Mouse (Mus musculus) right cerebral cortex, postnatal 10 days (tissue): ENCODE data around the gene Csnk2b.
A peak's percentile ranks its signal among the peaks of the same experiment; 100 is the strongest.

Experiments used
- DNase-seq, 2 experiments: peaks; one replicate each; pipeline ENCODE4 v3.0.0; 2021; ENCODE audit warnings: low spot score in 2 of 2

Csnk2b gene

DNA sequence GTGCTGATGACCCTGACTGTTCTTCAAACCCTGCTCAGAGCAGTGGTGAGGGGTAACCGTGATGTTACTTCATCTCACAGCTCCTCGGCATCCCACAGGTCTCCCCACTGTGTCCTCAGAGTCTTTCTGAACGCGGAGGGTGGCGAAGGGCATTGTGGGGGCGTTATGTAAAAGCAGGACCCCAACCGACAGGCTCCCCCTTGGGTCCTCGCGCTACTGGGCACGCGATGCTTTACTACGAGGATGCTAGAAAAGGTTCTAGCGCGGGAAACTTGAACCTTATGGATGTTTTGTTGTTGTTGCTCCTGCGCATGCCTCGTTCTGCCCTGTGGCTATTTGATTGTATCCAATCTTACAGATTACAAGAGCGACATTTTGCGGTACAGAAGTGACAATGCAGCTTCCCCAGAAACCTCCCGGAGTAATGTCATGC is at the start of gene Csnk2b:
Csnk2b (minus strand) TSS at position 183 of the 433 bp plus-strand sequence.
- peak; percentile 79 to 85 for DNase-seq

DNA sequence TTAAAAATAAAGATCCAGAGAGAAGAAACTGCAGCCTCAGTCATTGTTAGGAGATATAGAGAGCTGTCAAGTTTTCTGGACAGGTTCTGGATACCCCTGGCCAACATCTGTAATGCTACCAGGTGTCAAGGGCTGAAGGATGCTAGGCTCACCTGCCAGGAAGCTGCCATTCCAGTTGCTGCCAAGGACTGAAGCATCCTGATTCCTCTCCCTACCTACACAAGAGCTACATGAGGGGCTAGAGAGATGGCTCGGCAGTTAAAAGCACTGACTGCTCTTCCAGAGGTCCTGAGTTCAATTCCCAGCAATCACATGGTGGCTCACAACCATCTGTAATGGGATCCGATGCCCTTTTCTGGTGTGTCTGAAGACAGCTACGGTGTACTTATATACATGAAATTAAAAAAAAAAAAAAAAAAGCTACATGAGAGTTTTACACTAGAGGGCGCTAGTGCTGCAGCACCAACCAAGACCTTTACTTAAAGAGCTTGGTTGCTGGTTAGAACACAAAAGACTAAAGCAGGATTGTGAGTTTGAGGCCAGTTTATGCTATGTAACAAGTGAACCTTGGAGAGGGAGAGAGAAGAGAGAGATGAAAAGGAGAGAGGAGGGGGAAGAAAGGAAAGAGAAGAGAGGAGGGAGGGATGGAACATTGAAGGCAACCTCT is 46.8 kb upstream of the Csnk2b start:
- no peak for DNase-seq

DNA sequence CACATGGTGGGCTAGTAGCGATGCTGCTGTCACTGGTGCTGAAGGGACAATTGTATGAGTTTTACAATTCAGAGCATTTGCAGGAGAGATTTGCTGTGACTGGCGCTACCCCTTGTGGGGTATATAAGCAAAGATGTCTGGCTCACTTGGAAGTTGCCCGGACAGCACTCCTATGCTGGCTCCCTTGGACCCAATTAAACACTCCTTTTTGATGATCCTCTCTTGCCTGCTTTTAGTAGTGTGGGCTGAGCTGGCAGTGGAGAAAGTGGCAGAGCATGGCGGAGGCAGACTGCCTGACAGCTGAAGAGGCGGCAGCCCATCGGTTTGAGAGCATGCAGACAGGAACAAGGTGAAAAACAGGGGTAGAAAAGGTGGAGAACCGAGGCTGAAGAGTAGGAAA is 45.9 kb upstream of the Csnk2b start:
- DNase-seq = no peak

DNA sequence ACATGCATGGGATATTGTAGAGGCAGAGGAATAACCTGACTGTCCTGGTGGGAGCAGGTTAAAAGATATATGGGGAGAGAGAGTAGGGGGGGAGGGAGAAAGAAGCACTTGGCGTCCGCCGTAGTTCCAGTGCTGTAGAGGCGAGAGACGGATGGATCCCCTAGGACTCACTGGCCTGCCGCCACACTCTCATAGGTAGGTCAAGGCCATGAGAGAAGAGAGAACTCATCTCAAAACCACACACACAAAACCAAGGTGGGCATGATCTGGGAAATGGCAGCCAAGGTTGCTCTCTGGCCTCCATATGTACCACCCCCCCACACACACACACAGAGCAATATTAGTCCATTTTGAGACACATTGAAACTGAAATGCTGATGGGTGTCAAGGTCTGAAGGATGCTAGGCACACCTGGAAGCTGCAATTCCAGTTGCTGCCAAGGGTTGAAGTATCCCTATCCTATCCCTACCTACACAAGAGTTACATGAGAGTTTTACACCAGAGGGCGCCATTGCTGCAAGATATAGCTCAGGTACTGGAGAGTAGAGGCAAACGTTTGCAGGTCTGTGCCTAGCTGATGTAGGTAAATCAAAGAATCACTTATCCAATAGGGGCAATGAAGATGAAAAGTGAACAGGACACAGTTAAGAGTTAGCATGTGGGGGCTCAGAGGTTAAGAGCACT is 44.6 kb upstream of the Csnk2b start:
- DNase-seq = peak; percentile 77 to 82

DNA sequence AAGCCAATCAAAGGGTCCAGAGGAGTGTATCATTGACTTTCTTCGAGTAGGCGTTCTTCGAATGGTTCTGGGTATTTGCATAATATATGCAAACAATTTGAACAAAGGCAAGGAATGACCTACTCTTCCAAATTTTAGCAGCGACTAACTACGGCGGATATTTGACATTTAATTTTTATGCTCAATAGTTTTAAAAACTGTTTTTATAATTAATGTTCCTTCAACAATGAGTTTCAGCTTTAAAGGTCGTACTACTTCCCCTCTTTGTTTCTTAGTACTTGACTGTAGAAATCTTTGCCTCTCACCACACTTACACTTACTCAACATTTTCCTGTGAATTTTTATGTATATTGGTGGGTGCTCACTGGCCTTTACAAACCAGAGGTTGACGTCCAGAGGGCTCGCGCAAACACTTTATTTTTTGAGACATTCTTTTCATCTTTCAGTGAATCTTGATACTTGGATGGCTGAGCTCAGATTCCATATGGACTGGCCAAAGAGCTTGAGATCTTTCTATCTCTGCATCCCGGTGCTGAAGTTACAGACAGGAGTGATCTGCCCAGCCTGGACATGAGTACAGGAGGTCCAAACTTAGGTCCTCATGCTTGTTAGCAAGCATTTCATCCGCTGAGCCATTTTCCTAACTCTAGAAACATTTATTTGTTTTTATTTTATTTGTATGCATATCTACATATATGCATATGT is 43.8 kb upstream of the Csnk2b start:
- no peak for DNase-seq

DNA sequence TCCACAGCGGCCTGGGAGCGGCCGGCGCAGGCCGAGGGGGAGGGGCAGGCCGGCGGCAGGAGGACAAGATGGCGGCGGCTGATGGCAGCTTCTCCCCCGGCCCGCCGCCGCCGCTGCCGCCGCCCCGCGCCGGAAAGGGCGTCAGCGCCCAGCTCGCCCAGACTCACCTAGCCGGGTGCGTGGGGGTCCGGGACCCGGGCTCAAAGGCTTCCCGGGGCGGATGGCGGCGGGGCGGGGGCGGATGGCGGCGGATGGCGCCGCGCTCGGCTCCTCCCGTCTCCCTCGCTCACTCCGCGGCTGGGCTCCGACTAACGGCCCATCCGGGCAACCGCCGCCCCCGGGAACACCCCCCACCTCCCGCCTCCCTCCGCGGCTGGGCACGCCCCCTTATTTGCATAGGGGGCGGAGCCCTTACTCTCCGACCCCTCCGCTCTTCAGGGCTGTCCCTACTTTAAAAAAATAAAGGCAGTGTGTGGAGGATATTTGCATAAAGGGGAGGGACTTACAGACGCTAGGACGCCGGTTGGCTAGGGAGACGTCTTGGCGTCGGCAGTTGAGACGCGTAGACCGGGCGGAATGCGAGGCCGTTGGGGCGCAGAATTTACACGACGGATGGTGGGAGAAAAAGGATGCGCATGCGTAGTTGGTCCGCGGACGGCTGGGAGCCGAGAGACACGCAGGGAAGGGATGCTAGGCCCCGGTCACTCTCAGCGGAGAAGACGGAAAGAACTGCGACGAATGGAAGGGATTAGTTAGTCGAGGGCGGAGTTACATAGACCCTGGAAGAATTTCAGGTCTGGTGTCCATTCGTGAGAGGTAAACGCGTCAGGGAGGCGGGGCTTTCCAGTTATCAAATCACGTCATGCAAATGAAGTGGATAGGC is 43.0 kb upstream of the Csnk2b start, which contains the start of gene Prrc2a:
Prrc2a (minus strand) TSS at position 330 of the 883 bp plus-strand sequence.
- peak; percentile 99 for DNase-seq

DNA sequence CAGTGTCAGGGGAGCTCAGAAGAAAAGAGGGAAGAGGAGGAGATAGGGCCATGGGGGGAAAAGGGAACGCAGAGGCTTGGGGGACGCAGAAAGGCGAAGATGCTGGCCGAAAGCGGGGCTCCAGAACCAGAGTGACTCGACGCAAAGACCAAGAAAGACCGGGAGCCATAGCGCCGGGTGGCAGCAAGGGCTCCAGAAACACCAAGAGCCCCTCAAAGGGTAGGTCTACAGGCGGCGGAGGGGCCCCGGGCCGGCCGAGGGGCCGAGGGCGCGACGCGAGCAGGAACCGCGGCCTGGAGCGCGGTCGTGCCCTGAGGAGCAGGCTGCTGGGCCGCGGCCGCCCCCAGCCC is 42.3 kb upstream of the Csnk2b start:
- DNase-seq = peak in 1 of 2 experiments; percentile 59

DNA sequence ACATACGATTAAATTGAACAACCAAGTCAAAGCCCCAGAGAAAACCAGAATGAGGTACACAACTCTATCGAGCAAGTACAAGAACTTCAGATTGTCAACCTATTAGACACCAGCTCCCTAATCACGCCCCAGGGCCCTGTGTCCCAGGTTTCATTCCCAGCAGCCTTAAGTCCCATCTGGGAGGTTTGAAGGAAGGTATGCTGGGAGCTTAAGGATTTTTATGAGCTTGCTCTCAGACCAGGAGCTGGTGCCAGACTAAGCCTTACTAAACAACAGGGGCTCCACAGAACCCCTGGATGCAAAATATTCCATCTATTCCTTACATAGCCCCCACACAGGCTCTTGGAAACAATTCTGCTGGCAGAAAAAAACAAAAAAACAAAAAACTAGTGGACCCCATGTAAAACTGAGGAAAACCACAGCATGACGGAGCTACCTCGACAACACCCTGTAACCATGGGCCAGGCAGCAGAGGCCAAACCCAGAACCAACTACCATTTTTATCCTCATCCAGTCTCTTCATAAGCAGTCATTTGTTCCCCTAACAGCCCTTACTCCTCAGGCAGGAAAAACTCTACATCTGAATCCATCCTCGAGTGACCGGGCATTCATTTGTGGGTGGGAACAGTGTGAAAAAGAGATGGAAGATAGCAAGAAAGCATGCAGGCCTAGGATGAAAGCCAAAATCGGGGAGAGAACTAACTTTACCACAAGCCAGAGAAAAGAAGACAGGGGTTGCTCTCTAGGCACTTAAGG is 41.7 kb upstream of the Csnk2b start:
- no peak for DNase-seq

DNA sequence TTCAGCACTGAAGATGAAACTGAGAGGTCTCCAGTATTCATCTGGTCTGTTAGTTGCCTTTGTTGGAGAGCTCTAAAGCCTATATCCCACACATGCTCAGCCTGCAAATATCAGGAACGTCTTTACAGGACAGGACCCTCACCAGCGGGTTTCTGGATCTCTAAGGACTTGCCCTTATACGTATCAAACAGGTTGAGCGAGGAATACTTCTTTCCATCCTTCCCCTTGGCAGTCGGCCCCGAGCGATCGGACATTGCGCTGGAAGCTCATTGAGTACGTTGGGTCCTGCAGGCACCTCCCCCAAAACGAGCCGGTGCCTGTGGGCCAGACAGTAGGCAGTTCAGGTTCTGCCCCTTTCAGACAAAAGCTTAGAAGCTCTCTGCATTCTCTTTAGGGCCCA is 40.9 kb upstream of the Csnk2b start:
- DNase-seq = peak in 1 of 2 experiments; percentile 56

DNA sequence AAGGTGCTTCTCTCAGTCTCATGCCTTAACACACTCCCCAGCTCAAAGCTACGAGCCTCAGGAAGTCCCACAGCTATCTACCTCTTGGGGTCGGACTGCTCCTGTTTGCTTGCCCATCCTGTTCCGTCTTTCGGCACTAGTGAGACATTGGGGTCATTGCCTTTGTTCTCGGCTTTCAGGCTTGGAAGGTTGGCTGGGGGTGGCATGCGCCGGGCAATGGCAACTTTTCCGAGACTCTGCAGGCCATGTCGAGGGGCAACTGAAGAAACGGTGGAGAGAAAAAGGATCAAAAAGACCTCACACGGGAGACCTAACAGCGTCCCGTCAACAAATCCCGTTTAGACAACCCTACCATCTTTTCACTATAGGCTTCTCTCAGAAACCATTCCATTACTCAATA is 40.3 kb upstream of the Csnk2b start:
- peak in 1 of 2 experiments; percentile 29 for DNase-seq

DNA sequence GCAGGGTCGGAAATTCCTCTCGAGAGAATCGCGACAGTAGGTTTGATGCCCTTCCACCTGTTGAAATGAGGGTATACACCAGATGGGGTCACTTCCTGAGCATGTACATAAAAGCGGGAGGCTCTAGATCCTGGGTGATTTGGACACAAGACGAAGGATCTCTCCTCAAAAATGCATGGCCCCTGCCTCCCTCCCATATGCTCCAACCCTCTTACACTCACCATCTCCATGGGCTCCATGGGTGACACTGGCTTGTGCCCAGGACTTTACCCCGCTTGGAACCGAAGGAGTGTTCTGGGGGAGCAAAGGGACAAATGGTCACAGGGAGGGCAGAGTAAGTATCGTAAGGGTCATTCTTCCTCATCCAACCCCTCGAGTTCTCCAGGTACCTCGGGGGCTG is 39.6 kb upstream of the Csnk2b start:
- DNase-seq = no peak

DNA sequence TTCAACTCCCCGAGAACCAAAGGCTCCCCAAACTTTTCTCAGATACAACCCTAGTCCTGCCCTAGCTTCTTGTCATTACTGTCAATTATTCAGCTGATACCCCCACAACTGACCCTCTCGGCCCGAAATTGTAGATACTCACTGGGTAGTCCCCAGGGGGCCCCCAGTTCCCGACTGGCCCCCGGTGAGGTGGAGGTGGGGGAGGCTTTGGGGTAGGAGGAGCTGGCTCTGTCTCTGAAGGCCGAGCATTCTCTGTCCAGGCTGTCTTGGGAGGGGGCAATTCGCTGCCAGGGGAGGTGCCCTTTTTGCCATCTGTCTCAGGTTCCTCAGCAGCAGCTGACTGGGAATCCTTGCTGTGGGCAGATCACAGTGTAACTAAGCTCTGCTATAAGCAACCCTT is 37.8 kb upstream of the Csnk2b start:
- no peak for DNase-seq

DNA sequence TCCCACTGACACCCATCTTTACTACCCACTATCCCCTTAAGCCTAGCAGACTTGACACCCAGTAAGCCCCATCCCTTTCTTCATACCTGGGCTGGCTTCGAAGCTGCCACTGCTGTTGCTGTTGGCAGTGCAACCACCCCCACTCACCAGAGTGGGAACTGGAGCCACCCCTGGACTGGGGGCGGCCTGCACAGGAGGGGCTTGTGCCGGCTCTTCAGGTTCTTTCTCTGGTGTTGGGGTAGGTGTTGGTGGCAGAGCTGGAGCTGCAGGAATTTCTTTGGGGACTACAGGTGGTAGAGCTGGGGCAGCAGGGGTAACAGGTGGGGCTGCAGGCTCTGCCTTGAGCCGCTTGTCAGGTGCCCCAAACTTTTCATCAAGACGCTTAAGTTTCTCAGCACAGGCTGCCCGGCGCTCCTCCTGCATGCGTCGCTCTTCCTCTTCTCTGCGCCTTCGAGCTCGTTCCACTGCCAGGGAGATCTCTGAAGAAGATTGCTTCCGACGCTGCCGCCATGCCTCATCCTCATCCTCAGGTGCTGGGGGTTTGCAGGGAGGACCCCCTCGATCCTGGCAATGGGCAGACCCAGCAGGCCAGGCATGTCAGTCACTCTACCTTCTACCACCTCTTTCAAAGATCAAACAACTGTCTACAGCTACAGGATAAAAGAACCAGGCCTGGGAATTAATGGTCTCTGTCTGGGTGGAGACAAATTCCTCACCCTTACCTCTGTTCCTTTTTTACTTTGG is 37.2 kb upstream of the Csnk2b start:
- no peak for DNase-seq

DNA sequence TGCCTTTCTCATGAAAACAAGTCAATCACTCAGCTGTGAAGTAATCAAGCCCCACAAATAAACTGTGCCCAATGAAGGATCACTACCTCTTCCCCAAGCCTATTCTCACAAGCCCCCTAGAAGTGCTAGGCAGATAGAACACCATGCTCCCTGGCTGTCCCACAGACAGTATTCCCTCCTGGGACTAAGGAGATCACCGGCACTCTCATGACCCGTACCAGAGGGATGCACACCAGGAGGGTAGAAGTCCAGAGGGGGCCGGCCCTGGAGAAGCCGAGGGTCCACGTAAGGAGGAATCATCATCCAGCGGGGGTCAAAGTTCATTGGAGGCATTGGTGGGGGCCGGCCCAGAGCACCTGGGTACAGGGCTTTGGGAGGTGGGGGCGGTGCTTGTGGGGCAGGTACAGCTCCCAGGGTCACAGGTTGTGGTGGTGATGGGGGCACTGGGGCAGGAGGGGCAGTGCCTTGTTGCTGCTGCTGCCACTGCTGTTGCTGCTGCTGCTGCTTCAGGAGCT is 35.9 kb upstream of the Csnk2b start:
- DNase-seq = peak in 1 of 2 experiments; percentile 36

DNA sequence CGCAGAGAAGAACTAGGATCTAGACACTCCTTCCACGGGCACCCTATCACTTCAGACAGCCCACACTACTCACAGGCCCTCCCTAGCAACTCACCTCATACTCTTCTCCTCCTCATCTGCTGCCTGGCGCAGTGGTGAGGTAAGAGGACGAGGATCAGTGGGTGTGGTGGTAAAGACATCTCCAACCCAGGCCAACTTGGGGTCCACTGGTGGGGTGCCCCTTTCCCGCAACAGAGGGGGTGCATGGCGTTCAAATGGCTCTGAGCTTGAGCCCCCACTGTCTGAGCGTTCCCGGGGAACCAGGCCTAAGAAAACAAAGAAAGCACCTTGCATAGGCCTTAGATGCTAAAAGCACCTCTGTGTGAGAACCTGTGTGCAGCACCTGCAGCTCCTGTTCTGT is 35.4 kb upstream of the Csnk2b start:
- DNase-seq = no peak

DNA sequence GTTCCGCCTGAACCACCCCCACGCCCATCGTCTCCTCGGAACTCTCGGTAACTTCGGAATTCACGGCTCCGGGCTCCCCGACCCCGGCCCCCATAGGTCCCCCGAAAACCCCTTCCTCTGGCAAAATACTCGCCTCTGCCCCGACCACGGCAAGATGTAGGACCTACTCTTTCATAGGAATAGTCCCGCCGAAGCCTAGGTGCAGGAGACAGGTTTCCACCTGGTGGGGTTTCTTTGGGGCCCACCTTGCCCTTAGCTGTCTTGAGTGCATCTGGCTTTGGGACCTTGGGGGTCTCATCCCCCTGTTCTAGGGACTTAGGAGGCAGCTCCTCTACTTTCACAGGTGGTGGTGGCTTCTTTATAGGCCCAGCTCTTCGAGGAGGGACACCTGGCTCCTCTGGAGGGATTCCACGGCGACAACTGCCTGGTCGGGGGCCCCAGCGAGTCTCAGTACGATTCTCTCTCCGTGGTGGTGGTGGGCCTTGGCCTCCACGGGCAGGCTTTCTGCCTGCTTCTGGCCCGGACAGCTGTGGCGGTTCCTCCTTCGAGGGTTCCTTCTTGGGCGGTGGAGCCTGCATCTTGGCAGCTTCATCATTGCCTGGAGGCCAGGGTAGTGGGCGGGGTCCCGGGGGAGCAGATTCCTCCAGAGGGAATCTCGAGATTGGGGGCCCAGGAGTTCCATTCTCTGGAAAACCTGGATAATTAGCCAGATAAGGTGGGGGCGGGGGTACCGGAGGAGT is 34.8 kb upstream of the Csnk2b start:
- no peak for DNase-seq

DNA sequence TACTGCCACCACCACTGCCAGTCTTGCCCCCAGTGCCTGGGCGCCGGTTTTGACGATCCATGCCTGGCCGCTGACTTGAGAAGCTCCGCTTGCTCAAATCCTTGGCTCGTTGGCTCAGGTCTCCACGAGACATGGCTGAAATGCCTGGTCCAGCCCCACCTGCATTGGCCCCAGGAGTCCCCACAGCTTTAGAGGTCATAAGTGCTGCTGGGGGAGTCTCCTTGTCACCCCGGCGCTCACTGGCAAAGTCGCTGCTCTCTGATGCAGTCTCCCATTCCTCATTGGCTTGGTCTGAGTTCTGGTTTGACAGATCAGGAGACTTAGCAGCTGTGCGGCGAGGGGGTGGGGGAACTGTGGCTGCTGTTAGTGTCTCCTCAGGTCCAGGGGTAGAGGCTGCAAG is 33.6 kb upstream of the Csnk2b start:
- DNase-seq = no peak

DNA sequence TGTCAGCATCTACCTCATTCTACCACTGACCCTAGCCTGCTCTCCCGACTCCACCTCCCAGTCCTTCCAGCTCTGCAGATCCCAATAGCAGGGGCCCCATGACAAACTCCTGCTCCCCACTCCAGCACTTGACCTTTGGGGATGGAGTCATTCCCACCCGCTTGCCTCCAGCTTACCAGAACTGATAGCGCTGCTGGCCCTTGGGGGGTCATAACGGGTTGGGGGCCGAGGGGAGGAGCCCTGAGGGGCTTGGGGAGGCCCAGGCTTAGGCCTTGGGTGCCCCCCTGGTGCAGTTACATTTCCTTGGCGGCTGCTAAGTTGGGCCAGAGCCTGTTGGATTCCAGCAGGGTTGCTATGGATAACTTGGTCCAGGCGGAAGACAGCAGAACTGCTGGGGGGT is 32.8 kb upstream of the Csnk2b start:
- DNase-seq = no peak

DNA sequence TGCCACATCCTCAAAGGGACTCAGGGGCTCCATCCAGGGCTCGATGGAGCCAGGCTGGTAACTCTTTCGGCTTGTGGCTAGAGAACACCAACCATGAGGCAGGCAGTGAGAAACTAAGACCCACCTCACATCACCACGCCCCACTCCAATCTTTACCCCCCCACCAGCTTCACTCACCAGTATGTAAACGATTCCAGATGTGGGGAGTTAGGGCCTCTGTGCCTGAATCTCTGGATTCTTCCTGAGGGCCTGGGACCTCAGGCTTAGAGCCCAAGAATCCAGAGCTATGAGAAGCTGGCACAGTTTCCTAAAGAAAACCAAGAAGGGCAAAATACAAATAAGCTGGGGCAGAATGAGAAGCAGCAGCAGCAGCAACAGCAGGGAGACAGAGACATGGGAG is 32.1 kb upstream of the Csnk2b start:
- no peak for DNase-seq

DNA sequence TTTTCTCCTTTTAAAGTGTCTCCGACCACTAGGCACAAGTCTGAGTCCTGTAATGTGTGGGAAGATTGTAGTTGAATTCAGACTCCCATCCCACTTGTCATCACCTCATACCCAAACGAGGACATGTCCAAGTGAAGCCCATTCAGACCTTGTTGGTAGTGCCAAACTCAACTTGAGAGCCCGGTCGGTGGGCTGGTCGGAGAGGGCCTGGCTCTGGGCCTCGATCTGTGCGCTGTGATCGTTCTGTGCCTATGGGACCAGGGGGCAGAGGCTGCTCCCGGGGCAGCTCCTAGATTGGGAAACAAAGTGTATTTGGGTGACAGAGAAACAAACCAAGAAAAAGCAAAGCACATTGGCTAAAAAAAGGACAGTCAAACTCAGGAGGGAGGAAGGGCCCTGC is 31.2 kb upstream of the Csnk2b start:
- DNase-seq = no peak
